Mouse (Mus musculus) ES-Bruce4 (cell line): ENCODE results near the gene Adap1. TPM values are rescaled to one million over a fixed set of nuclear protein-coding genes. Genes with fewer than 3 reads are reported as not detected.

Experiments used
- H3K27ac ChIP-seq: 2 replicates; pipeline ENCODE4 v1.5.1; 2012; ENCODE audit warnings: low read length, inconsistent platforms; ENCODE audit not compliant: insufficient read depth
- H3K27me3 ChIP-seq: 2 replicates; pipeline ENCODE4 v1.6.1; 2012; ENCODE audit warnings: mild to moderate bottlenecking, low read length, inconsistent platforms; ENCODE audit not compliant: control insufficient read depth, poor library complexity, insufficient read depth, severe bottlenecking
- H3K36me3 ChIP-seq: 2 replicates; pipeline ENCODE4 v1.6.1; 2012; ENCODE audit warnings: inconsistent platforms, mild to moderate bottlenecking, low read length, moderate library complexity; ENCODE audit not compliant: control insufficient read depth, poor library complexity, insufficient read depth, severe bottlenecking
- H3K4me1 ChIP-seq: one replicate; pipeline ENCODE4 v1.8.1; 2011; ENCODE audit warnings: low read length; ENCODE audit not compliant: control insufficient read depth, insufficient read depth
- H3K4me3 ChIP-seq: 2 replicates; pipeline ENCODE4 v1.5.1; 2011; ENCODE audit warnings: low read depth, mild to moderate bottlenecking, low read length
- H3K9ac ChIP-seq: 2 replicates; pipeline ENCODE4 v1.6.1; 2012; ENCODE audit warnings: low read depth, mild to moderate bottlenecking, inconsistent platforms; ENCODE audit not compliant: poor library complexity, severe bottlenecking
- H3K9me3 ChIP-seq: replicated peaks from 2 replicates; pipeline ENCODE4 v1.6.1; 2012; ENCODE audit warnings: mild to moderate bottlenecking, low read length, inconsistent platforms; ENCODE audit not compliant: control insufficient read depth, poor library complexity, insufficient read depth, severe bottlenecking
- CTCF ChIP-seq: IDR thresholded peaks from one replicate; pipeline ENCODE4 v1.8.1; 2011; ENCODE audit warnings: low read depth, low read length
- EP300 ChIP-seq: IDR thresholded peaks from 2 replicates; pipeline ENCODE4 v1.6.1; 2011; ENCODE audit warnings: low read depth, low read length; ENCODE audit not compliant: insufficient read depth
- POLR2A ChIP-seq: IDR thresholded peaks from one replicate; pipeline ENCODE4 v1.8.1; 2011; ENCODE audit warnings: low read length; ENCODE audit not compliant: insufficient read depth
- polyA plus RNA-seq: library from polyadenylated mRNA; stranded (reverse); fragments of >200 nt; gene quantifications from 2 replicates; pipeline ENCODE4 v1.2.4, GENCODE M21; 2011; ENCODE audit warnings: low read depth; ENCODE audit not compliant: missing spikeins, insufficient read depth, insufficient read length

Adap1 gene
- polyA plus RNA-seq, 1 experiment = 16.5 TPM

DNA sequence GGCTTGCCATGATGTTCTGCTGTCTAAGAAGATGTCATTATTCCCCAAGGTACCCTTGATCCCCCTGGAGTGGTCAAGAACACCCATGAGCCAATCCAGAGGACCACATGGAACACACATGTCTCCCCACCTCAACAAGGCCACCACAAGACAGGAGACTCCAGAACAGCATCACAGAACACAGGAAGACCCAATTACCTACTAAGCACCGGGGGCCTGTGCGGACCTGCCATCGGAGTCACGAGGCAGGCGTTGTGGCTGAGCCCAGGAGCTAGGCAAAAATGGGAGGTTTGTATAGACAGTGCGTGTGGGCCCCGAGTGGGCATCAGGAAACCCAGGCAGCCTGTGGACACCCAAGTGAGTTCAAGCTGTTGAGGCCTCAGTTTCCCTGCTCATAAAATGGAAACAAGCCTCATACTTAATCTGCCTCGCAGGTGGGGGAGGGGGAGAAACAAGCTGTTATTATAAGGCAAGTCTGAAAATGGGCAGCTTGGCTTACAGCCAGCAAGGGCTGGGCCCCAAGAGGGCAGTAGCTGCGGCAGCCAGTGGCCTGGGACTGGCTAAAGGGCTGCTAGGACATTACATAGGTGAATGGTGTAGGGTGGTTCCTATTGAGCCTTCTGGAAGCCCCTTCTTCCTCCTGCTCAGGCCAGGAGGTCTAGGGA lies 2.0 kb downstream of the Adap1 start:
- H3K9ac ChIP-seq = no peak overlapping the region
- no peaks in the 10 kb centered on the region for H3K9me3 ChIP-seq
- TF ChIP-seq EP300 = no peak
- TF ChIP-seq POLR2A = no peak
- TF ChIP-seq CTCF = no peak
- peaks cover 13% of the 10 kb centered on the region for H3K4me1 ChIP-seq
- H3K27ac ChIP-seq = no peak overlapping the region
- H3K27me3 ChIP-seq = no peaks in the 10 kb centered on the region
- H3K36me3 ChIP-seq = no peaks in the 10 kb centered on the region
- no peak overlapping the region for H3K4me3 ChIP-seq

DNA sequence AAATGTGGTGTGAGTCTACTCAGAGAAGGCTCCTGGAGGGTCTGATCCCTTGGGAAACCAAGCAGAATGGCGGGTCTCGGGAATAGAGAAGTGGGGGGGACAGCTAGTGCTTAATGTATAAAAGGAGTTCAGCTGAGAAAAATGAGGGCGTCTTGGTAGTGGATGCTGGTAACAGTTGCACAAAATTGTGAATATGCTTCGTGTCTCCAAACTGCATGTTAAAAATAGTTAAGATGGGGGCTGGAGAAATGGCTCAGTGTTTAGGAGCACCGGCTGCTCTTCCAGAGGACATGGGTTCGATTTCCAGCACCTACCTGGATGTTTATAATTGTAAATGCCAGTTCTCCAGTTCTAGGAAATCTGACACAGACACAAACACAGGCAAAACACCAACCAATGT lies 4.1 kb downstream of the Adap1 start:
- H3K27me3 ChIP-seq = no peaks in the 10 kb centered on the region
- no peaks in the 10 kb centered on the region for H3K36me3 ChIP-seq
- no peaks in the 10 kb centered on the region for H3K9me3 ChIP-seq
- no peak overlapping the region for H3K4me3 ChIP-seq
- no peak overlapping the region for H3K9ac ChIP-seq
- H3K4me1 ChIP-seq = peaks cover 10% of the 10 kb centered on the region
- H3K27ac ChIP-seq = no peak overlapping the region
- TF ChIP-seq POLR2A (no peak), EP300 (no peak), CTCF (no peak)

DNA sequence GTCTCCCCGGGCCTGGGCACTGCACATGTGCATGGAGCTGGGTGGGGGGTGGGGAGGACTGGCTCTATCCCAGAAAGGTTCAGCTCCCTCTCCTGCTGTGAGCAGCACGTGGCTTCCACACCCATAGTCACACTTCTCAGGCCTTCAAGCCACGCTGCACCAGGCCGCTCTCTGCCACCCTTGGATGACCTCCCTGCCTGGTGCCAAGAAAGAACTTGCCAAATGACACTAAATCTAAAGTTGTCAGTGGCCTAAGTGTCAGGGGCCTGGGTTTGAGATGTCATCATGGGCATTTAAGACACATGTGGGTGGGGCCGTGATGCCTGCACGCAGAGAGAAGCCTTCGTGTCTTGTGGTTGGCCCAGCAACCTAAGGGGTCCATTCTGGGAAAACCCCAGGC lies 5.0 kb downstream of the Adap1 start:
- TF ChIP-seq POLR2A = no peak
- no peak for TF ChIP-seq CTCF
- TF ChIP-seq EP300 = no peak
- no peaks in the 10 kb centered on the region for H3K36me3 ChIP-seq
- H3K9ac ChIP-seq = no peak overlapping the region
- peaks cover 5% of the 10 kb centered on the region for H3K4me1 ChIP-seq
- no peaks in the 10 kb centered on the region for H3K27me3 ChIP-seq
- no peak overlapping the region for H3K27ac ChIP-seq
- H3K4me3 ChIP-seq = no peak overlapping the region
- no peaks in the 10 kb centered on the region for H3K9me3 ChIP-seq

DNA sequence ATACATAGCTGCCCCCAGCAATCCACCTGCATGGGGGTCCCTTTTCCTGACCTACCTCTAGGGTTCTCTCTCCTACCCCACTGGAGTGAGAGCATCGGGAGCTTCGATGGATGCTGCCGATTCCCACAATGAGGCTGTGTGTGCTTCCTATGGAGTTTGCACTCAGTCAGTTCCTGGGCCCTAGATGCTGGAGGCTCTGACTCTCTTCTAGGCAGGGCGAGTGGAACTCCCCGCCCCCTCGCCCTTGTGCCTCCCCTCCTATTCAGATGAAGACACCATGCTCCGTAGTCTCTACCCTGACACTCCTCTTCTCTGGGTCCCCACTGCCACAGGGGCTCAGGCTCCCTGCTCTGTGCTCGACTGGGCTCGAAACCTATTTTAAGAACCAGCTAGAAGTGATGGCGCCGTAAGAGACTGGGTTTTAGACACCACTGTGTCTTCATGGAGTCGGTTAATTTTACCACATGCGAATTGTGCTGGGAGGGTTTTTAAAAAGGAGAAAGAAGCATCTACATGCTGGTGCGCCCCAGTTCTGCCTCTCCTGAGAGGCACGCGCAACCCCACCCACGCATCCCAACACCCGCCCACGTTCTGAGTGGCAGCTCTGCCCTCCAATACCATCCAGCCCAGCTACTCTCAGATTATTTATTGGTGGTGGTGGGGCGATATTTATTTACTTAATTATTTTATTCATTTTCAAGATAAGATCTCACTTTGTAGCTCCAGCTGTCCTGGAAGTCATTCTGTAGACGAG lies 7.5 kb downstream of the Adap1 start:
- TF ChIP-seq POLR2A = no peak
- TF ChIP-seq EP300 = no peak
- no peak for TF ChIP-seq CTCF
- H3K9me3 ChIP-seq = no peaks in the 10 kb centered on the region
- H3K27me3 ChIP-seq = no peaks in the 10 kb centered on the region
- no peaks in the 10 kb centered on the region for H3K36me3 ChIP-seq
- H3K27ac ChIP-seq = peak overlapping the region; percentile 29; the same call in 1 of the 2 replicates
- peak overlapping the region; percentile 10; the same call in 1 of the 2 replicates for H3K4me3 ChIP-seq
- H3K9ac ChIP-seq = peak overlapping the region; percentile 14
- H3K4me1 ChIP-seq = peaks cover 3% of the 10 kb centered on the region

DNA sequence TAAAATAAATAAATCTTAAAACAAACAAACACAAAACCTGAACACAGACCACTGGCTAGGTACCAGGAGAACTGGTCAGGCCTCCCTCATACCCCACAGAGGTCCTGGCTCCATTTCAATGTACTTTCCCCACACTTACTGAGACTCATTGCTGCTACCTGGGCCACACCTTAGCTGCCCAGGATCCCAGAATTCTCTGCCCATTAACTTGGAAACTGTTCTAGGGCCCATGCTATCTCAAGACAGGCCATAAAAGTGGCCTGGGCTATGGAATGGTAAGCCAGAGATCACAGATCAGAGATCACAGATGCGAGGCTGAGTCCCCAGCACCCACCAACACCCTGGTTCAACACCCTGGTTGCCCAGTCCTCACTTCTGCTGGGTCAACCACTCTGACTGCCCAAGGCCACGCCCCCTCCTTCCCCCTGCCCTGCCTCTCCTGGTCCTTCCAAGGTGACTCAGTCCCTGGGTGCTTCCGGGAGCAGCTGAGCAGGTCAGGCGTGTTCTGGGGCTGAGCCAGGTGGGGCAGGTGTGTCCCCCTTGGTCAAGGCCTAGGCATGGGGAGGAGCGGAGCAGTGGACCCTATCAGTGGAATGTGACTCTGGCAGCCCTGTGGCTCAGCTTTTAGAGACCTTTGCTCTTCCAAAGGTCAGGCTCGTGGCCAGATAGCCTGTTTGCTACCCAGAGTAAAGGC lies 8.3 kb downstream of the Adap1 start:
- Histone ChIP-seq H3K27ac (no peak overlapping the region), H3K9ac (no peak overlapping the region), H3K27me3 (no peaks in the 10 kb centered on the region), H3K9me3 (no peaks in the 10 kb centered on the region), H3K4me1 (no peaks in the 10 kb centered on the region), H3K36me3 (no peaks in the 10 kb centered on the region), H3K4me3 (no peak overlapping the region)
- TF ChIP-seq POLR2A = no peak
- peak; percentile 14; the same call in 1 of the 2 replicates for TF ChIP-seq EP300
- TF ChIP-seq CTCF = no peak
